Mouse (Mus musculus): Measurements from ENCODE around the gene Xylt2.
"Not testable (repeated sequence)": the region's sequence is repeated elsewhere in the genome, so short reads cannot be mapped to it uniquely, and the experiment has no call there.

Xylt2 gene

GRCm38 (mm10) chr11:94676754-94677606 lies at the start of gene Xylt2:
Gene Xylt2 (minus strand): TSS chr11:94677515.
- CTCF ChIA-PET: interaction anchor here (0.6 kb wide), 1 partner anchor 126 kb away, joined by 14 read pairs; no protein-coding TSS in a partner anchor

DNA sequence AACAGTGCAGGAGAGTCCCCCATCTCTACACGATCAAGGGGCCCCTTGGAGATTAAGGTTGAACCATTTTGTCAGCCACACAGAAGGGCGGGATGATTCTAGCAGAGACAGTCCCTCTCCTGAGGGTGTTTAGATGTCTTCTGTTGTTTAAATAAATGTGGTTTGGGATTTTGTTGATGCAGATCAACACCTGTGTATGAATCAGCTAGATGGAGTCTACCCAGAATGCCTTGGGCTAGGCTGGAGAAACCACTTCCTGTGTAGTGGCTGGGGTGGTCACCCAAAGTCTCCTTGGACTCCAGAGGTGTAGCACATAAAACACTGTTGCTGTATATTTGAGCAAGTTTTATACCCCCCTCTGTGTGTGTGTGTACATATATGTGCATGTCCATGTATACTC lies 41.9 kb upstream of the Xylt2 start:
- CTCF ChIA-PET: no interaction called here

DNA sequence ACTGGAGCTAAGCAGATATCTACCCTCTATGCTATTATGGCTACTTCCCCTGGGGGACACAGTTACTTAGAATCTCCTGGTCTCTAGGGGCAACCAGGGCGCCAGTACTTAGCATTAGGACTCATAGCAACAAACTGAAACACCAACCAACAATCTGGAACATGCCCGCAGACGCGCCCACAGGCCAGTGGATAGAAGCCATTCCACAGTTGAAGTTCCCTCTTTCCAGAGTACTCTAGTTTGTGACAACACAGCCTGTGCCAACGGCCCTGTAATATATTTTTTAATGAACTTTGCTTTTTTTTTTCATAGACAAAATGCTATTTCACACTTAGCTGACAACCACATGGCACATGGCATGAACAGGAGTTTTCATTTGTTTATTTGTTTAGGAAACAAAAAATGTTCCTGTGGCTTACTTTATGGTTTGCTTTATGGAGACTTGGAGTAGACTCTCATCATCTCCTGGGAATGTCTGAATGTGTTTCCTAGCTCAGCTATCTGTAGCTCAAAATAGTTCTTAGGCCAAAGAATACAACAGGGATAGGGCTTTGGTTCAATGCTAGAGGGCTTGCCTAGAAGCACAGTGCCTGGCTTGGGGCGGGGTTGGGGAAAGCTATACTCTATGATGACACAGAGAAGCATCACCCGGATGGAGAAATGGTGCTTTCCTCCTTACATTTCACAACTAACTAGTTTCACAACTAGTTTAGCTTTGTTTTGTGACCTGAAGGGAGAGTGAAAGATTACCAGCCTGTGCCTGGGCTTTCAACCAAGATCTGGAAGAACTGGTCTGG lies 41.0 kb upstream of the Xylt2 start:
- CTCF ChIA-PET: no interaction called here

GRCm38 (mm10) chr11:94717239-94717638 lies 39.9 kb upstream of the Xylt2 start:
- CTCF ChIA-PET: no interaction called here

- CTCF ChIA-PET: interaction anchor here (0.6 to 0.7 kb wide), 2 partner anchors 130 to 184 kb away, joined by 6 to 8 read pairs; no protein-coding TSS in a partner anchor
Measured at GRCm38 (mm10) chr11:94716754-94717153, 39.4 kb upstream of the Xylt2 start.

- CTCF ChIA-PET: interaction anchor here (0.7 kb wide), 1 partner anchor 16 kb away, joined by 3 read pairs; no protein-coding TSS in a partner anchor
Measured at GRCm38 (mm10) chr11:94715622-94716021, 38.3 kb upstream of the Xylt2 start.

DNA sequence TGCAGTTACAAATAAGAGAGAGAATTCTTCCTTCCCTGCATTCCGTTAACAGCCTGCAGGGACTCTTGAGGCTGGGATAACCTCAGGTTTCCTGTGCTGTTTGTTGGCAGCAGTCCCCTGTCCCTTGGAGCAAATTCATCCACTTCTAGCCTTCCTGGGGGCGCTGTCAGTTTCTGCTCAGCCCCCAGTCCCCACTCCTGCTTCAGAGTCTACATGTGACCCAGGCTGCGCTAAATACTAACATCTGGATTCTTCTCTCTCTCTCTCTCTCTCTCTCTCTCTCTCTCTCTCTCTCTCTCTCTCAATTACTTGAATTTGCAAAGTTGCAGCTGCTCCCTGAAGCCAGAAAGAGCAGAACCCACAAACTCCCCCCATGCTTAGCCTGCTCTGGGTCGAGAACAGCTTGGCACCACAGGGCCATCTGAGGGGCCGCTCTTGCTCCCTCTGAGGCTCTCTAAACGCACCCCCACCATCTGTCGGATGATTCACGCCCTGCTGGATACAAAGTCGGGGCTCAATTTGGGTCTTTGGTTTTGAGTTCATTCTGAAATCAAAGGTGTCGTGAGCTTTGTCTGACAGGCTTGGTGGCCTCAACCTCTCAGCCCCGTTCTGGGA lies 36.0 kb upstream of the Xylt2 start:
- CTCF ChIA-PET: no interaction called here

DNA sequence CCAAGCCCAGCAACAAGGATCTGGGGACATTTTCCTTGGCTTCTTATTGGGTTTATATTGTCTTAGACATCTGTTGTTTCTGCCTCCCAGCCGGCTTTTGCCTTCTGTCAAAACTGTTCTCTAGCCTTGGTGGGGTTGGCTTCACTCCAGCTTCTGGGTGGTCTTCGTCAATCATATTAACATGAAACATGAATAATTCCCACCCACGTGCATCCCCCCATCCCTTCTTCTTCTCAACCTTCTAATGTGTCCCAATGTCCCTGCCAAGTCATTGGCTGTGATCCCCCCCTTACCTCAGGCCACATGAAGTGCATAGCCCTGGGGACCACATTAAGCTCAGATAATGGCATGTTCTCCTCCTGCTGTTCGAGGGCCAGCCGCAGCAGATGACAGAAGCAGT lies 27.2 kb upstream of the Xylt2 start, which contains the start of gene Gm11541:
Gm11541 (minus strand) TSS at position 28 of the 400 bp plus-strand sequence.
- CTCF ChIA-PET: no interaction called here

GRCm38 (mm10) chr11:94704020-94704419 lies 26.7 kb upstream of the Xylt2 start:
- CTCF ChIA-PET: no interaction called here

GRCm38 (mm10) chr11:94702216-94702610 lies 24.9 kb upstream of the Xylt2 start:
- CTCF ChIA-PET: no interaction called here

DNA sequence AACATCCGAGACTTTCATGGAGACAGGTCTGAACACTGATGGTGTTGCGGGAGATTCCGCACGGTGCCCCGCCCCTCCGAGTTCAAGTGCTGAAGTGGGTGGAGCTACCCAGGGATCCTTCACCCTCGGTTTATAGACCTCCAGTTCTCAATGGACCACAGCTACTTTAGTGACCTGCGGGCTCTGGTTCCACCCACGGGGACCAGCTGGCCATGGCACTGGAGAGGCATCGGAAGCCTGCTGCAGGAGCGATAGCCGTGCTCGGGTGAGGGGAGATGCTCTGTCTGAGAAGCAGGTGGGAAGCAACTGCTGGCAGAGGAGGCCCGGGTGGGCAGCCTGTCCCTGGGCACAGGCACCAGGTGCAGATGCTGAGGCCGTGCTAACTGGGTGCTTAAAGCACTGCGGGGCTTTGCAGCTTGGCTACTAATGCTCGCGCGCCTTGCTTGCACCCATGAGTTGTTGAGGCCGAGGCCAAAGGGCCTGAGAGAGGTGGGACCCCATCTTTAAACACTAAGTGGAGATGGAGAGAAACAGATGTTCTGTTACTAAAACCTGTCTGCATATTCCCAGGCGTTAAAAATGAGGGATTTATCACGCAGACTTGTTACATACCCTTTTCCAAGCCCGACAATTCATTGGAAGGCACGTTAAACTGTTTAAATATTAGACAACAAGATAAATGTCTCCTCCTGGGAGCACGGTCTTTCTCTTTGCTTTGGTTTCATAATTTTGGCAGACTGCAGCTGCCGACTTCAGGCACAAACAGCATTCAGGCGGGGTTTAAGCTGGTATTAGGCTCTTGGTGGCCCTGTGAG lies 24.3 kb upstream of the Xylt2 start:
- CTCF ChIA-PET: no interaction called here

- CTCF ChIA-PET: interaction anchor here (0.6 kb wide), 1 partner anchor 16 kb away, joined by 3 read pairs; no protein-coding TSS in a partner anchor
Measured at GRCm38 (mm10) chr11:94699399-94699798, 22.1 kb upstream of the Xylt2 start.

- CTCF ChIA-PET: interaction anchor here (0.6 kb wide), 1 partner anchor 58 kb away, joined by 4 read pairs; no protein-coding TSS in a partner anchor
Measured at GRCm38 (mm10) chr11:94697703-94698464, 20.6 kb upstream of the Xylt2 start.

- CTCF ChIA-PET: no interaction called here
Measured at GRCm38 (mm10) chr11:94697140-94697539, 19.8 kb upstream of the Xylt2 start.

DNA sequence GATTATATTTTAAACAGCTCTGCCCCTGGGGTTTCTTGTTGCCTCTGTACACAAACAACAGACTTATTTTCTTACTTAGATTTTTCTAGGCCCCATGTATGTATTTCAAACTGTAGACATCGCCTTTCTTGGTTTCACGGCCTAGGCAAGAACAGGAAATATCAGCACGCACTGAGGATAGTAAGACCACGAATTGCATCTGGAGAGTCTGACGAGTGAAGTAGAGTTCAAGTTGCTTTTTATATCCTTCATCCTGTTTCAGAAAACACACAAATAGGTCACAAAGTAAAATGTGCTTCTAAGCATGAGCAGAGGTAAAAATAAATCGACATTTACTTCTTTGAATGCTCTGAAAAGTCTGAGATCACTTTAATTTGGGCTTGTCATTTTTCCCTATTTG lies 18.2 kb upstream of the Xylt2 start:
- CTCF ChIA-PET: interaction anchor here (0.7 kb wide), 1 partner anchor 10 kb away, joined by 3 read pairs; no protein-coding TSS in a partner anchor

DNA sequence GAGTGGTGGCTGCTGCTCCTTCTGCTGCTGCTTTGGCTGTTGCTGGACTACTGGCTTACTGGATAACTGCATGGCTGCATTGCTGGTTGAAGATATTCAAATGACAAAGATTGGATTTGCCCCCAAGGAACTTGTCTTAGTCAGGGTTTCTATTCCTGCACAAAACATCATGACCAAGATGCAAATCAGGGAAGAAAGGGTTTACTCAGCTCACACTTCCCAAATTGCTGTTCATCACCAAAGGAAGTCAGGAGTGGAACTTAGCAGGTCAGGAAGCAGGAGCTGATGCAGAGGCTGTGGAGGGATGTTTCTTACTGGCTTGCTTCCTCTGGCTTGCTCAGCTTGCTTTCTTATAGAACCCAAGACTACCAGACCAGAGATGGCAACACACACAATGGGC lies 15.2 kb upstream of the Xylt2 start:
- CTCF ChIA-PET: not testable (repeated sequence)

DNA sequence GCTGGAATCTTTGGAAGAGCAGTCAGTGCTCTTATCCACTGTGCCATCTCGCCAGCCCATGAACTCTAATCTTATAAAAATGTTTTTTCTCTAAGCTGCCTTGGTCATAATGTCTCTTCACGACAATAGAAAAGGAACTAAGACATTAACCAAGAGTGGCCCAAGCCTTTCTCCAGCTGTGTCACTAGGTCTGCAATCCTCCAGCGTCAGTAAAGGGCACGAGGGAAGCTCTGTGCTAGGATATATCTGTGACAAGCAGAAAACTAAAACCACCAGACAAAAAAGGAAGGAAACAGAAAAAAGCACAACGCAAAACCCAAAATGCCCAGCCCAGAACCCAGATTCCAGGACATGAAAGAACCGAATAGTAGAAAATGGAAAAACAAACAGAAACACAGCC lies 9.9 kb upstream of the Xylt2 start:
- CTCF ChIA-PET: interaction anchor here (0.6 kb wide), 1 partner anchor 583 kb away, joined by 4 read pairs; no protein-coding TSS in a partner anchor

- CTCF ChIA-PET: no interaction called here
Measured at GRCm38 (mm10) chr11:94682427-94682826, 5.1 kb upstream of the Xylt2 start.

DNA sequence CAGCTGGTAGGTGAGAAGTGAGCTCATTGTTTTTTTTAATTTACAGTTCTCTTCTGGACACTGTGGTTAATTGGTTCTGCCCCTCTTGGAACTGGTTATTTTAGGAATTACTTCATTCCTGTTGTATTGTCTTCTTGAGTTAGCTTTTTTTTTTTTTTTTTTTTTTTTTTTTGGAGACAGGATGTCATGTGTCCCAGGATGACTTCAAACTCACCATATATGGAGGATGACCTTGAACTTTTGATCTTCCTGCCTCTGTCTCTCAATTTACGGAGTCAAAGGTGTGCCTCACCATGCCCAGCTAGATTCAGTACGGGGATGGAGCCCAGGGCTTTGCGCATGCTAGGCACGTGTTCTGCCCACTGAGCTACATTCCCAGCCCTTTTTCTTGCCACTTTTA lies 4.3 kb upstream of the Xylt2 start:
- CTCF ChIA-PET: no interaction called here

DNA sequence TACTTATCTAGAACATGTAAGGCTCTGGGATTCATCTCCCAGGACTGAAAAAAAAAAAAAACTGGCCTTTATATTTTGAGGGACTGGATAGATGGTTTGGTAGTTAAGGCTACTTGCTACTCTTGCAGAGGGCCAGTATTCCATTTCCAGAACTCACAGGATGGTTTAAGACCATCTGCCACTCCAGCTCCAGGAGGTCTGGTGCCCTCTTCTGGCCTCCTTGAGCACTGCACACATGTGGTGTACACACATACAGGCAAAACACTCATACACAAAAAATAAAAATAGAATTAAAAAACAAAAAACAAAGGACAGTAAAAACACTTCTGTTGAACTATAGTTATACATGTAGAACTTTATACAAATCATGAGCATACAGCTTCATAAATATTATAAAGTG lies 3.3 kb upstream of the Xylt2 start:
- CTCF ChIA-PET: no interaction called here
